Mouse (Mus musculus) Patski (cell line): ENCODE measurements at regions not wholly inside any gene's neighbourhood (a gene's known extent, or its start where the extent isn't known, plus 50 kb on each side); places are given as distances from the start of the nearest gene placed in this dataset.

Source experiments
- ATAC-seq: fragments of 100-300 bp; one replicate; pipeline ENCODE4 v1.8.0; 2021
- CTCF ChIA-PET: fragments of 350-600 bp; sonication (Branson Sonifier 250); formaldehyde crosslinking; loops from one replicate; lab custom pipeline; 2022; ENCODE audit warnings: inconsistent platforms; lab: Charles Lee
- POLR2A ChIA-PET: fragments of 350-600 bp; sonication (Branson Sonifier 250); formaldehyde crosslinking; loops from one replicate; lab custom pipeline; 2022; ENCODE audit warnings: antibody characterized with exemption, inconsistent platforms; lab: Charles Lee
- DNase-seq: peaks from one replicate; pipeline ENCODE4 v3.0.0-alpha.2; 2011; ENCODE audit warnings: low read depth, low spot score
- H3K27me3 ChIP-seq: fragments of 371-371 bp; one replicate; pipeline ENCODE4 v1.5.1; 2021
- CTCF ChIP-seq: fragments of 100-300 bp; IDR thresholded peaks from one replicate; pipeline ENCODE4 v1.5.1; 2021
- in situ Hi-C: fragments of 300-500 bp; cut with MboI; formaldehyde crosslinking; loops from 3 replicates; pipeline ENCODE4 v1.11.1; 2018; ENCODE audit warnings: low pct_unique_long_range_greater_than_20kb, mixed read lengths

- ChIA-PET CTCF (no interaction called here), POLR2A (no interaction called here)
- no peak for DNase-seq
- ATAC-seq = no peak
- H3K27me3 ChIP-seq = peaks cover 20% of the 10 kb centered on the region
- TF ChIP-seq CTCF = no peak
- in situ Hi-C loops = no loop called here
Observed at GRCm38 (mm10) chr10:45957686-45958085, 380.1 kb downstream of the Hace1 start.

GRCm38 (mm10) chr10:45972240-45972639 is 394.6 kb downstream of the Hace1 start:
- CTCF ChIA-PET = no interaction called here
- POLR2A ChIA-PET = no interaction called here
- ATAC-seq (no peak), DNase-seq (no peak)
- H3K27me3 ChIP-seq = peaks cover 15% of the 10 kb centered on the region
- in situ Hi-C loops = no loop called here
- no peak for TF ChIP-seq CTCF

GRCm38 (mm10) chr10:45982731-45983274 is 405.2 kb downstream of the Hace1 start:
- ATAC-seq (no peak), DNase-seq (no peak)
- no peak for TF ChIP-seq CTCF
- H3K27me3 ChIP-seq = peaks cover 20% of the 10 kb centered on the region
- ChIA-PET CTCF (no interaction called here), POLR2A (no interaction called here)
- in situ Hi-C loops = no loop called here

- no peak for DNase-seq
- peaks cover 20% of the 10 kb centered on the region for H3K27me3 ChIP-seq
- ChIA-PET CTCF (no interaction called here), POLR2A (no interaction called here)
- in situ Hi-C loops = no loop called here
- ATAC-seq = no peak
- TF ChIP-seq CTCF = no peak
Observed at GRCm38 (mm10) chr10:45983671-45984335, 406.2 kb downstream of the Hace1 start.

- POLR2A ChIA-PET = no interaction called here
- in situ Hi-C loops = no loop called here
- DNase-seq (no peak), ATAC-seq (no peak)
- CTCF ChIA-PET = no interaction called here
- H3K27me3 ChIP-seq = peaks cover 32% of the 10 kb centered on the region
- no peak for TF ChIP-seq CTCF
Observed at GRCm38 (mm10) chr10:45986341-45986740, 408.7 kb downstream of the Hace1 start.

- ChIA-PET POLR2A (no interaction called here), CTCF (no interaction called here)
- TF ChIP-seq CTCF = no peak
- DNase-seq (no peak), ATAC-seq (no peak)
- H3K27me3 ChIP-seq = peaks cover 24% of the 10 kb centered on the region
- in situ Hi-C loops = no loop called here
Observed at GRCm38 (mm10) chr10:46006319-46006718, 428.7 kb downstream of the Hace1 start.

- in situ Hi-C loops = no loop called here
- ATAC-seq = peak; percentile 88
- DNase-seq = peak; percentile 1
- H3K27me3 ChIP-seq = peaks cover 25% of the 10 kb centered on the region
- CTCF ChIA-PET = interaction anchor here (0.7 to 1.8 kb wide), 6 partner anchors 9 to 336 kb away, joined by 3 to 9 read pairs (median 3); no protein-coding TSS in a partner anchor
- TF ChIP-seq CTCF = peak; percentile 91
- POLR2A ChIA-PET = no interaction called here
Observed at GRCm38 (mm10) chr10:46011916-46012596, 434.4 kb downstream of the Hace1 start.

- ATAC-seq (no peak), DNase-seq (no peak)
- H3K27me3 ChIP-seq = peaks cover 24% of the 10 kb centered on the region
- CTCF ChIA-PET = interaction anchor here (0.7 to 1.8 kb wide), 5 partner anchors 10 to 336 kb away, joined by 3 to 9 read pairs (median 3); no protein-coding TSS in a partner anchor
- in situ Hi-C loops = no loop called here
- POLR2A ChIA-PET = no interaction called here
- no peak for TF ChIP-seq CTCF
Observed at GRCm38 (mm10) chr10:46012599-46012998, 435.0 kb downstream of the Hace1 start.

GRCm38 (mm10) chr10:46016295-46016694 is 438.7 kb downstream of the Hace1 start:
- ATAC-seq = no peak
- in situ Hi-C loops = no loop called here
- TF ChIP-seq CTCF = no peak
- H3K27me3 ChIP-seq = peaks cover 29% of the 10 kb centered on the region
- CTCF ChIA-PET = no interaction called here
- POLR2A ChIA-PET = no interaction called here
- DNase-seq = no peak

- DNase-seq (no peak), ATAC-seq (no peak)
- TF ChIP-seq CTCF = no peak
- CTCF ChIA-PET = no interaction called here
- in situ Hi-C loops = no loop called here
- H3K27me3 ChIP-seq = peaks cover 9% of the 10 kb centered on the region
- POLR2A ChIA-PET = no interaction called here
Observed at GRCm38 (mm10) chr10:46045474-46046093, 468.0 kb downstream of the Hace1 start.
